8 mouse cellular contexts compared by ENCODE assay signal in genomic region chr12:103343456-103343855, GRCm38 (mm10). TPM values are rescaled to one million over a fixed set of nuclear protein-coding genes. Genes with fewer than 3 reads are reported as not detected.
DNase-seq lines count a peak whose midpoint lies in the region.

No protein-coding gene starts in this region.

- intact Hi-C loops in left cerebral cortex, postnatal 4 days (cut with DNase I), result no loop called here

- DNase-seq in 416B (ENCODE audit: low read depth) (peak; percentile 79), liver (peak; percentile 47)
- DNase-seq in CD4-positive helper T cell, adult 2 months (ENCODE audit: low read depth, low spot score), result peak; percentile 72
- peak; percentile 63 for DNase-seq in naive thymus-derived CD4-positive, alpha-beta T cell, adult 2 months (ENCODE audit: low read depth)
- DNase-seq in embryo, embryonic 10 days (ENCODE audit: low spot score), result no peak
- DNase-seq in left cerebral cortex, adult 11 months (ENCODE audit: low spot score), result no peak
- DNase-seq in left cerebral cortex, postnatal 4 days, result no peak
- DNase-seq in gastrocnemius, postnatal 25 days, result no peak

RNA-seq across cellular contexts. Expression of gene Asb2, which starts 12.3 kb away (rescaled TPM):
- 1 to 10 TPM; 1.4 to 1.8 TPM for total RNA-seq in left cerebral cortex, postnatal 4 days (2021)
- total RNA-seq in gastrocnemius, postnatal 25 days (2021), result 100 to 1,000 TPM; 196 to 518 TPM

RNA-seq across cellular contexts. Expression of gene Fam181a, which starts 32.7 kb away (rescaled TPM):
- total RNA-seq in left cerebral cortex, postnatal 4 days (2021), result 1 to 10 TPM; 4.9 to 7.0 TPM
- total RNA-seq in gastrocnemius, postnatal 25 days (2021), result not detected

RNA-seq across cellular contexts. Expression of gene Otub2, which starts 45.0 kb away (rescaled TPM):
- 10 to 100 TPM; 17.4 to 17.7 TPM for total RNA-seq in left cerebral cortex, postnatal 4 days (2021)
- total RNA-seq in gastrocnemius, postnatal 25 days (2021), result 1 to 10 TPM; 2.0 to 3.5 TPM

Comparison
In these comparisons a context has a peak if more than half of its experiments do, and no peak if none do; other contexts are left out.
1. DNase-seq: peak in 416B (single experiment), CD4-positive helper T cell, adult 2 months (single experiment), liver (single experiment) and naive thymus-derived CD4-positive, alpha-beta T cell, adult 2 months (single experiment); none in embryo, embryonic 10 days (single experiment), left cerebral cortex, adult 11 months (single experiment), left cerebral cortex, postnatal 4 days (single experiment) and gastrocnemius, postnatal 25 days (single experiment).
2. RNA of gene Asb2, which starts 12.3 kb away (total RNA-seq): 196 to 518 TPM in gastrocnemius, postnatal 25 days; 1.4 to 1.8 TPM in left cerebral cortex, postnatal 4 days; every median in the first group is over 10 times any median in the second.
3. RNA of gene Fam181a, which starts 32.7 kb away (total RNA-seq): 4.9 to 7.0 TPM in left cerebral cortex, postnatal 4 days; not detected in gastrocnemius, postnatal 25 days; every median in the first group is over 4 times any median in the second.
4. RNA of gene Otub2, which starts 45.0 kb away (total RNA-seq): 17.4 to 17.7 TPM in left cerebral cortex, postnatal 4 days; 2.0 to 3.5 TPM in gastrocnemius, postnatal 25 days; every median in the first group is over 4 times any median in the second.